Mouse (Mus musculus): ENCODE measurements around the gene Ly6f. TPM values are rescaled to one million over a fixed set of nuclear protein-coding genes. Genes with fewer than 3 reads are reported as not detected.

Gene Ly6f
- 1.1 TPM for polyA plus RNA-seq (2014; fragmentation: Illumina TruSeq; extraction: RNeasy Lipid Tissue Mini Kit (QIAGEN cat#74804))

DNA sequence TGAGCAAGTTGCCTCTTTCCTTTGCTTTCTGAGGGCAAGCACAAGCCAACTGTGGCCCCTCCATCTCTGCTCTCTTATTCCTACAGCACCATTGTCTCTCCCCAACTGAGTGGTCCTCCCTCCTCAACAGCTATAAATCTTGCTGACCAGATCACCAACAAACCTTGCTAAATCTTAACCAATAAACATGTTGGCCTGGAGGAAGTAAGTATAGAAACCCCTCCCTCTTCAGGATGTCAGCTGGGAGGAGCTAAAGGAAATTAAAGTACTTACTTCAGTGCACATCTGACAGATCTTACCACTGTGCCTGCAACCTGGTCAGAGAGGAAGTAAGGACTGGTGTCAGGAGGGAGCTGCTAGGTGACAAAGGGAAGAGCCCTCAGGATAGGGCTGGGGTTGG lies at the start of gene Ly6f:
Ly6f (plus strand) TSS at position 301 of the 400 bp plus-strand sequence.

Other genes starting within 250 kb of the Ly6f start
- 28.3 TPM for gene Ly6c1, start 219.6 kb upstream of the Ly6f start, polyA plus RNA-seq (2014; fragmentation: Illumina TruSeq; extraction: RNeasy Lipid Tissue Mini Kit (QIAGEN cat#74804))
- gene Ly6c2, start 156.5 kb upstream of the Ly6f start, polyA plus RNA-seq (2014; fragmentation: Illumina TruSeq; extraction: RNeasy Lipid Tissue Mini Kit (QIAGEN cat#74804)) = not detected
- not detected for gene Ly6g, start 113.2 kb upstream of the Ly6f start, polyA plus RNA-seq (2014; fragmentation: Illumina TruSeq; extraction: RNeasy Lipid Tissue Mini Kit (QIAGEN cat#74804))
- not detected for gene BC025446, start 52.0 kb upstream of the Ly6f start, polyA plus RNA-seq (2014; fragmentation: Illumina TruSeq; extraction: RNeasy Lipid Tissue Mini Kit (QIAGEN cat#74804))

Data from ovary, adult 10 weeks (tissue).